Mouse (Mus musculus) forelimb bud, embryonic 11.5 days (tissue): ENCODE data around the gene Mfsd2a.
A peak's percentile ranks its signal among the peaks of the same experiment; 100 is the strongest.

Source experiments
- DNase-seq: peaks from one replicate; pipeline ENCODE4 v3.0.0-alpha.2; 2012; ENCODE audit warnings: low read depth, low spot score

The Mfsd2a gene

GRCm38 (mm10) chr4:122933857-122934256 lies 27.1 kb downstream of the Mfsd2a start:
- DNase-seq: no peak

- DNase-seq: no peak
Observed at GRCm38 (mm10) chr4:122933051-122933591, 27.9 kb downstream of the Mfsd2a start.

- no peak for DNase-seq
Observed at GRCm38 (mm10) chr4:122932239-122932978, 28.6 kb downstream of the Mfsd2a start.

- no peak for DNase-seq
Observed at GRCm38 (mm10) chr4:122930939-122931590, 29.9 kb downstream of the Mfsd2a start.

GRCm38 (mm10) chr4:122923392-122924344 lies 37.3 kb downstream of the Mfsd2a start:
- no peak for DNase-seq

- no peak for DNase-seq
Observed at GRCm38 (mm10) chr4:122922841-122923240, 38.1 kb downstream of the Mfsd2a start.

GRCm38 (mm10) chr4:122915985-122916384 lies 45.0 kb downstream of the Mfsd2a start:
- DNase-seq: no peak

GRCm38 (mm10) chr4:122914186-122914585 lies 46.8 kb downstream of the Mfsd2a start:
- DNase-seq: no peak

GRCm38 (mm10) chr4:122912613-122913012 lies 48.4 kb downstream of the Mfsd2a start:
- DNase-seq: no peak

GRCm38 (mm10) chr4:122910577-122910976 lies 50.4 kb downstream of the Mfsd2a start:
- no peak for DNase-seq

- DNase-seq: no peak
Observed at GRCm38 (mm10) chr4:122909572-122910189, 51.3 kb downstream of the Mfsd2a start.

- DNase-seq: peak; percentile 25
Observed at GRCm38 (mm10) chr4:122905359-122905758, 55.6 kb downstream of the Mfsd2a start.

- no peak for DNase-seq
Observed at GRCm38 (mm10) chr4:122903709-122904108, 57.3 kb downstream of the Mfsd2a start.

- DNase-seq: no peak
Observed at GRCm38 (mm10) chr4:122902156-122902555, 58.8 kb downstream of the Mfsd2a start.

- peak; percentile 66 for DNase-seq
Observed at GRCm38 (mm10) chr4:122898313-122898712, 62.7 kb downstream of the Mfsd2a start.

GRCm38 (mm10) chr4:122897750-122898149 lies 63.2 kb downstream of the Mfsd2a start:
- no peak for DNase-seq
